Mouse (Mus musculus) thymus, postnatal 25 days (tissue): ENCODE measurements around the gene 1810010D01Rik.

Experiments used
- DNase-seq: peaks from one replicate; pipeline ENCODE4 v3.0.0; 2022

1810010D01Rik gene

GRCm38 (mm10) chr7:145211680-145212659 is 4.1 kb upstream of the 1810010D01Rik start:
- no peak for DNase-seq

- DNase-seq, result no peak
Observed at GRCm38 (mm10) chr7:145210477-145211070, 2.7 kb upstream of the 1810010D01Rik start.

GRCm38 (mm10) chr7:145206801-145207200 is 1.1 kb downstream of the 1810010D01Rik start:
- no peak for DNase-seq

GRCm38 (mm10) chr7:145206056-145206610 is 1.8 kb downstream of the 1810010D01Rik start:
- no peak for DNase-seq

- no peak for DNase-seq
Observed at GRCm38 (mm10) chr7:145205363-145205902, 2.5 kb downstream of the 1810010D01Rik start.

- DNase-seq, result no peak
Observed at GRCm38 (mm10) chr7:145199711-145200110, 8.2 kb downstream of the 1810010D01Rik start.

GRCm38 (mm10) chr7:145198223-145198714 is 9.7 kb downstream of the 1810010D01Rik start:
- DNase-seq, result no peak

GRCm38 (mm10) chr7:145197711-145198110 is 10.2 kb downstream of the 1810010D01Rik start:
- no peak for DNase-seq

- no peak for DNase-seq
Observed at GRCm38 (mm10) chr7:145197042-145197441, 10.9 kb downstream of the 1810010D01Rik start.

GRCm38 (mm10) chr7:145196340-145196739 is 11.6 kb downstream of the 1810010D01Rik start:
- no peak for DNase-seq

GRCm38 (mm10) chr7:145195186-145195927 is 12.6 kb downstream of the 1810010D01Rik start:
- no peak for DNase-seq

- no peak for DNase-seq
Observed at GRCm38 (mm10) chr7:145194455-145195161, 13.3 kb downstream of the 1810010D01Rik start.

- DNase-seq, result no peak
Observed at GRCm38 (mm10) chr7:145192836-145193235, 15.1 kb downstream of the 1810010D01Rik start.

- DNase-seq, result no peak
Observed at GRCm38 (mm10) chr7:145190520-145190919, 17.4 kb downstream of the 1810010D01Rik start.

- DNase-seq, result no peak
Observed at GRCm38 (mm10) chr7:145189342-145189741, 18.6 kb downstream of the 1810010D01Rik start.

GRCm38 (mm10) chr7:145187802-145188201 is 20.1 kb downstream of the 1810010D01Rik start:
- no peak for DNase-seq

GRCm38 (mm10) chr7:145182388-145182787 is 25.5 kb downstream of the 1810010D01Rik start:
- no peak for DNase-seq

- no peak for DNase-seq
Observed at GRCm38 (mm10) chr7:145181376-145182034, 26.4 kb downstream of the 1810010D01Rik start.

- no peak for DNase-seq
Observed at GRCm38 (mm10) chr7:145179691-145180091, 28.2 kb downstream of the 1810010D01Rik start.

GRCm38 (mm10) chr7:145176750-145177589 is 30.9 kb downstream of the 1810010D01Rik start:
- DNase-seq, result no peak
